Mouse (Mus musculus) kidney, adult 11 months (tissue): ENCODE results near the gene Hist1h4b.
"Not testable (repeated sequence)": the region's sequence is repeated elsewhere in the genome, so short reads cannot be mapped to it uniquely, and the experiment has no call there.

ENCODE experiments used
- DNase-seq: peaks from one replicate; pipeline ENCODE4 v3.0.0; 2022

Gene Hist1h4b

DNA sequence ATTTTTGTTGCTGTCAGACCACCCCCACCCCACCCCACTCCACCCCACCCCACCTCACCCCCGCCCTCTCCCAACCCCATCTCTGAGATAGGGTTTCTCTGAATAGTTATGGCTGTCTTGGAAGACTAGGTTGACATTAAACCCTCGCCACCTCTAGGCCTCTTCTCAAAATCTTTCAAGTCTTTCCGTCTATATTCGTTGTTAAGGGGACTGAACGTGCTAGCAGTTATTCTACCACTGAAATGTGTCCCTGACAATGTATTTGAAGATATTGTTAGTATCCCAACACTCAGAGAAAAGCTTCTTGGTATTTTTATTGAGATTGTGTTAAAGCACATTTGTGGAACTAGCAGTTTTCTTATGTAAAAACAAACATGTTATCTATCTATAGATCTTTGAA lies 15.9 kb upstream of the Hist1h4b start:
- DNase-seq, result no peak

GRCm38 (mm10) chr13:23742007-23742406 lies 14.8 kb upstream of the Hist1h4b start:
- no peak for DNase-seq

DNA sequence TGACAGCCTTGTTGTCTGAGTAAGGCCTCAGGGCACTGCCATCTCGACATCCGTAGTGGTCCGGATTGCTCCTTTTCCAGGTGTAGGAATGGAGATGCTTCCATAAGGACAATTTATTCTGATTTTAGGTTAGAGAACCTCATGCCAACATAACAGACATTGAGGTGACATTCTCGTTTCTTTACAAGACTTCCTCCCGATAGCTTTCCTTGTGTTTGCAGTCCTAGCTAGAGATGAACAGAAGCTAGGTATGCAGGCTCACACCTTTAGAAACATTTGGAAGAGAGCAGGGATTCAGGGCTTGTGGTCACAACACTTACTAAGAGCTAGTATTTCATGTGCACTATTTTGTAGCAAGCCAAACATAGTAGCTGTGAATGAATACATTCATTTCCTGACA lies 13.6 kb upstream of the Hist1h4b start:
- no peak for DNase-seq

DNA sequence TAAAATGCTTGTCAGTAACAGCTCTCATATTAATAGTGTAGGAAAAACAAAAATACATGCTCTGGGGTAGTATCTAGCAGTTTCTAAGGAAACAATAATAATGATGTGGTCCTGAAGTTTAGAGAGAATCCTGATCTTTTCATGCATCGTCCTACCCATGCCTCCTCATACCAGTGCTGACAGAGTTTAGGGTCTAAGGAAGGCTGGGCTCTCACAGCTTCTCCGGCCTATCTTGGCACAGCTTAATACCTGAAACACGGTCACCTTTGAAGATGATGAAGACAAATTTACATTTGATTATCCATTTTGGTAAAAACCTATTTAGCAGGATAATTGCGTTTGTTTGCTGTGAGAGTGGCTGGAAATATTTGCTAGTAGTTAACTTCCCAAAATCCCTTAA lies 12.8 kb upstream of the Hist1h4b start:
- no peak for DNase-seq

DNA sequence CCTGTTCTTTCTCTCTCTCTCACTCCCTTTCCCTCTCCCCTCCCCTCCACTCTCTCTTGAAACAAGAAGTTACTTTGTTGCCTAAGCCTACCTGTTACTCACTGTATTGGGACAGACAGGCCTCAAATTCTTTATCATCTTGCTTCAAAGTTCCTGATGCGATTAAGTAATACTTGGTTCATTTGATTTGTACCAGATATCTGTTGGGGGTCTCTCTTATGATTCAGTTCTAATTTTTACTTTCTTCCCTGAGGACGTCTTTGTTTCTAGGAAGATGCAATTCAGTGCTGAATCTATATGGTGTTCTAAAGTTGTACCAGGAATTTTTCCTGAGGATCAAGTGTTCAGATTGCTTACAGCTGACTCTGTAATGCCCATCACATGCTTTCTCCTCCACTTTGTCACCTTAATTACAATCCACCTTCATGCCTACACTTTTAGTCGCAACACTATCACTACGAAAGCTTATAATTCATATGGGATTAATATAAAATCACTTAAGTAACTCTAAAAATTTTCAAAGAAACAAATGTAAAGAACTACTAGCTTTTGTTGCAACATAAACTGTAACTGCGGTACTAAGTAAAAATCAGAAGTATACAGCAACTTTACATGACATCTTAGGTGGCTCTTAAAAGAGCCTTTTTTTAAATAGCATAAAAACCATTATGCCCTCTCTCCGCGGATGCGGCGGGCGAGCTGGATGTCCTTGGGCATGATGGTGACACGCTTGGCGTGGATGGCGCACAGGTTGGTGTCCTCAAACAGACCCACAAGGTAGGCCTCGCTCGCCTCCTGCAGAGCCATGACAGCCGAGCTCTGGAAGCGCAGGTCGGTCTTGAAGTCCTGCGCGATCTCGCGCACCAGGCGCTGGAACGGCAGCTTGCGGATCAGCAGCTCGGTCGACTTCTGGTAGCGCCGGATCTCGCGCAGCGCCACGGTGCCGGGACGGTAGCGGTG lies 12.1 kb upstream of the Hist1h4b start:
- DNase-seq, result no peak

GRCm38 (mm10) chr13:23745381-23746161 lies 11.2 kb upstream of the Hist1h4b start, which contains the start of gene Hist1h3c:
Gene Hist1h3c (minus strand): TSS chr13:23745602.
- peak; percentile 69 for DNase-seq

DNA sequence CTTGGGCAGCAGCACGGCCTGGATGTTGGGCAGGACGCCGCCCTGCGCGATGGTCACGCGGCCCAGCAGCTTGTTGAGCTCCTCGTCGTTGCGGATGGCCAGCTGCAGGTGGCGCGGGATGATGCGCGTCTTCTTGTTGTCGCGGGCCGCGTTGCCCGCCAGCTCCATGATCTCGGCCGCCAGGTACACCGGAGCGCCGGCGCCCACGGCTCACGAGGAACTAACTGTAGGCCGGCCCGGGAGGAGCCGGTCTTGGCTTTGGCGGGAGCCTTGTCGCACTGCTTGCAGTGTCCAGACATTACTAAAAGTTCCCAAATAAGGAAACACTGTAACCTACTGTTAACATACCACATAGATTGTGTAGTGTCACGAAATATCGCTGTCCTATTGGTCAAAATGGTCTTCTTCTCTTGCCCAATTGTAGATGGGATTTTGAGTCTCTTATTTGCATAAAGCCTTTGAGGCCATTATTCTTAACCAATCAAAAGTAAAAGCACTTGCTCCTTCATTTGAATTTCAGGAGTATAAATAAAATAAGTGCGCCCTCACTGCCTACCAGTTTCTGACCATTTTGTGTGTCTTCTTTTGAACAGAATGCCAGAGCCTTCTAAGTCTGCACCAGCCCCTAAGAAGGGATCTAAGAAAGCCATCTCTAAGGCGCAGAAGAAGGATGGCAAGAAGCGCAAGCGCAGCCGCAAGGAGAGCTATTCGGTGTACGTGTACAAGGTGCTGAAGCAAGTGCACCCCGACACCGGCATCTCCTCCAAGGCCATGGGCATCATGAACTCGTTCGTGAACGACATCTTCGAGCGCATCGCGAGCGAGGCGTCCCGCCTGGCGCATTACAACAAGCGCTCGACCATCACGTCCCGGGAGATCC lies 10.4 kb upstream of the Hist1h4b start, which contains the start of gene Hist1h2bb:
TSS of gene Hist1h2bb (plus strand) at position 534 of the 880 bp plus-strand sequence.
- peak; percentile 58 for DNase-seq

DNA sequence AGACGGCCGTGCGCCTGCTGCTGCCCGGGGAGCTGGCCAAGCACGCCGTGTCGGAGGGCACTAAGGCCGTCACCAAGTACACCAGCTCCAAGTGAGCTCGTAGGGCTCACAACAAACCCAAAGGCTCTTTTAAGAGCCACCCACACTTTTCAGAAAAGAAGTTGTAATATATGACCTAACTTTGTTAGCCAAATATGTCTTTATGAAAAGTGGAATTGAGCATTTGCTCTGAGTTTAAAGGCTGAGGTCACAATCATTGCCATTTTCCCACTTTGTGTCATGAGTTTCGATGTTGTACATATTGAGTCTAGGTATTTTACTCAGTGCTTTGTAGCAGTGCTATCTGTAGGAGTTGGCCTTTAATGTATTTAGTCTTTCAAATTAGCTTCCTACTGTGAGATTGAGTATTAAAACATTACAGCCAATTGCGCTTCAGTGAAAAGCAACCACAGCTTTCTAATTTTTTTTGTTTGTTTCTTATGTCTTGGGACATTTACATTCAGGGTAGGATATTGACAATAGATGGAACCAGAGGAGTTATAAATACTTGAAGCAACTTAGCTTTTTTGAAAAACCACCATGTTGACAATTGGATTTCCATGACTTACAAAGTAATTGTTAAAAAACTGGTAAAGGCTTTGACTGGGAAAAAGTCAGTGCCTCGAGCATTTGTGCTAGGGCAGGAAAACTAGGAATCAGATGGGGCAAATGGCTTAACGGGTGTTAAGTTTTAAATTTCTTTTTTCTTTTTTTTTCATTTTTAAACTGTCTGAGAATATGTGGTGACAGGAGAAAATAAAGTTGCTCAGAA lies 9.5 kb upstream of the Hist1h4b start:
- no peak for DNase-seq

DNA sequence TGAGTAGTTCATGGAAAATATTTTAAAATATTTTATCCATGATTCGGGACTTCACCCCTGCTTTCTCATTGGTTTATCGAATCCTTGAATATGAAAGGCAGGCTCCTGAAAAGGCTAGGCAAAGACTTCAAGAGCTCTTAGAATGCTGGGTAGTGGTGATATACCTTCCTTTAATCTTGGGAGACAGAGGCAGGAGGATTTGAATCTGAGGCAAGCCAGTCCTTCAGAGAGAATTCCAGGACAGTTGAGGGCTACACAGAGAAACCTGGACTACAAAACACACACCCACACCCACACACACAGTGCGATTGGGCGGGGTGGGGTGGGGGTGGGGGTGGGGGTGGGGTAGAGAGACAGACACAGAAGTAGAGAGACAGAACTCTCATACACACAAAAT lies 8.9 kb upstream of the Hist1h4b start:
- no peak for DNase-seq

GRCm38 (mm10) chr13:23749563-23750121 lies 7.2 kb upstream of the Hist1h4b start:
- DNase-seq, result no peak

DNA sequence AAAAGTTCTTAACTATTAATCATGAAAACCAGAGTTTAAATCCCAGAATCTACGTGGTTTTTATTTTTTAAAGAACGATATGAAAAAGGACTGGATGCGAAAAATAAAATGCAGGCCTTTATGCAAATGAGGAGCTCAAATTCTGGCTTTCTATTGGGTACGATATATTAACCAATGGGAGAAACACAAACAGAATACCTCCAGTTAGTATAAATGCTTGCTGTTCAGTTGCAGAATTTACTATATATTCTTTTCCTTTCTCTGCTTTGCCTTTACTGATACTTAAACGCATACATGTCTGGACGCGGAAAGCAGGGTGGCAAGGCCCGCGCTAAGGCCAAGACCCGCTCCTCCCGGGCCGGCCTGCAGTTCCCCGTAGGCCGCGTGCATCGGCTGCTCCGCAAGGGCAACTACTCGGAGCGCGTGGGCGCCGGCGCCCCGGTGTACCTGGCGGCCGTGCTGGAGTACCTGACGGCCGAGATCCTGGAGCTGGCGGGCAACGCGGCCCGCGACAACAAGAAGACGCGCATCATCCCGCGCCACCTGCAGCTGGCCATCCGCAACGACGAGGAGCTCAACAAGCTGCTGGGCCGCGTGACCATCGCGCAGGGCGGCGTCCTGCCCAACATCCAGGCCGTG lies 5.9 kb upstream of the Hist1h4b start, which contains the start of gene Hist1h2ab:
TSS of gene Hist1h2ab (plus strand) at position 288 of the 639 bp plus-strand sequence.
- DNase-seq, result not testable (repeated sequence)

- no peak for DNase-seq
Measured at GRCm38 (mm10) chr13:23751478-23751956, 5.3 kb upstream of the Hist1h4b start.

DNA sequence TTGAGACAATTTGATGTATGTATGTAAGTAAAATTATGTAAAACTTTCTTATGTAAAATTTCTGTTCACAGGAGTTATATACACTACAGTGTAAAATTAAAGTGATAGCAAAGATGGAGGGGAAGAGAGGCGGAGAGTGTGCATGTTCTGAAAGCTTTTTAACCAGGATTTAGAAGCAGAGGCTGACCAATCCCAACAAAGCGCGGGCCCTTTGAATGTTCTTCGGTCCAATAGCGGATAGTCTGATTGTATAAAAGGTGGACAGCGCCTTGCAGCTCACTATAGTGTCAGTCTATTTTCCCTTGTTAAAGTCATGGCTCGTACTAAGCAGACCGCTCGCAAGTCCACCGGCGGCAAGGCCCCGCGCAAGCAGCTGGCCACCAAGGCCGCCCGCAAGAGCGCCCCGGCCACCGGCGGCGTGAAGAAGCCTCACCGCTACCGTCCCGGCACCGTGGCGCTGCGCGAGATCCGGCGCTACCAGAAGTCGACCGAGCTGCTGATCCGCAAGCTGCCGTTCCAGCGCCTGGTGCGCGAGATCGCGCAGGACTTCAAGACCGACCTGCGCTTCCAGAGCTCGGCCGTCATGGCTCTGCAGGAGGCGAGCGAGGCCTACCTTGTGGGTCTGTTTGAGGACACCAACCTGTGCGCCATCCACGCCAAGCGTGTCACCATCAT lies 4.6 kb upstream of the Hist1h4b start, which contains the start of gene Hist1h3b:
TSS of gene Hist1h3b (plus strand) at position 201 of the 675 bp plus-strand sequence.
- peak; percentile 67 for DNase-seq

GRCm38 (mm10) chr13:23752742-23753172 lies 4.1 kb upstream of the Hist1h4b start:
- no peak for DNase-seq

DNA sequence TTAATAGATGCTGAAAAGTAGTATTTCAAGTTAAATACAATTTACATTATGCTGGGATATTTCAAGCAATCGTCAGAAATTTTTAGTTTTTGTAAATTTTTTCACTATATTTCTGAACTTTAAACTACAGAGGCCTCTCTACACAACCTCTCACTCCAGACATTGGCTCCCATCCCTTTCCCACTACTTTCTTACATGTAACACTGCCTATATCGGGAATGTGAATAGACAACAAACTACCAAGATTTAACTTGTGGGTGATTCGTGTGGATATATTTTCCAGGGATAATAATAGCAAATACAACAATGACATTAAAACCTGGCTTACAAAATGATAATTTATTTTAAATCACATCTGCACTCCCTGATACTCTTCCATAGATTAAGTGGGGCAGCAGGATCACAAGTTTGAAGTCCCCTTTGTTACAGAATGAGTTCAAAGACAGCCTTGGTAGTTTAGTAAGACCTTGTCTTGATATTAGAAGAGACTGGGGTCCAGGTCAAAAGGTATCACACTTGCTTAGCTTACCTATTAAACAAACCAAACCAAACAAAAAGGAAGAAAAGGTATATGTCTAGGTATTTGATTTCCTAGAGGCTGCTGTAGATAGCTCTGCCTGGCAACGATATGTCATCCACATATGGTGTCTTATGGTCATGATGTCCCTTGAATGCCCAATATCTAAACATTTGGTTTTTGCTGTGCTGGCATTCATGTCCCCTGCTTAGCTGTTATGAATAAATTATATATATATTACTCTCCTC lies 3.3 kb upstream of the Hist1h4b start:
- no peak for DNase-seq

DNA sequence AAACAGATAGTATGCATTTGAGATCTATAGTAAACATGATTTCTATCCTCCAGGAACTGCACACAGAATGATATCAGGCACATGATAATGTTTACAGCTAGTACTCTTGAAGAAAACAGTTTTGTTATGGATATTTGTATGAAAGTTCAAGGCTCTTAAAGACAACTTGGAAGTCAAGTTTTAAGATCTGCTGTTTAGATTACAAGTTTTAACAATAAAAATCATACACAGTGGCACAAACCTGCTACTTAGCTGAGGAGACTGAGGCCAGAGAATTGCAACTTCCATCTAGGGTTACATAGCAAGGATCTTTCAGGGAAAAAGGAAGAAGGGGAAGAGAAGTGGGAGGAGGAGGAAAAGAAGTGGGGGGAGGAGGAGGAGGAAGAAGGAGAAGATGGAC lies 1.8 kb upstream of the Hist1h4b start:
- no peak for DNase-seq

DNA sequence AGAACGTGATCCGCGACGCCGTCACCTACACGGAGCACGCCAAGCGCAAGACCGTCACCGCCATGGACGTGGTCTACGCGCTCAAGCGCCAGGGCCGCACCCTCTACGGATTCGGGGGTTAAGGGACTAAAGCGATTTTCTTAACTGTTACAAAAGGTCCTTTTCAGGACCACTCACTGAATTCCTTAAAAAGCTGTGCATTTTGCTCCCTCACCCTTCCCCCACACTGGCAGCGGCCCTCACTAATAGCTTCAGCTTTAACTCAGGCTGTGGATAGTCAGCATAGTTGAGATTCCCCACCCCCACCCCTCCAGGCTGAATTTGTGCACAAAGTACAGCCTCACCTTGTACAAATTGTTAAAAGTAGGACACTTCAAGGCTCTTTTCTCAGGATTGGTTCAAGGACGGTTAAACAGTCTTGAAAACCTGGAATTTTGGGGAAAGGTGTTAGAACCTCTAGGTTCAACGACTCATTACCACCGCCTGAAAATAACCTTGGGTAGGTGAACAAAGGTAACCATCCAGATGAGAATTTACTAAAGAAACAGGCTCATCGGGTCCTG lies 479 bp downstream of the Hist1h4b start:
- DNase-seq, result no peak

DNA sequence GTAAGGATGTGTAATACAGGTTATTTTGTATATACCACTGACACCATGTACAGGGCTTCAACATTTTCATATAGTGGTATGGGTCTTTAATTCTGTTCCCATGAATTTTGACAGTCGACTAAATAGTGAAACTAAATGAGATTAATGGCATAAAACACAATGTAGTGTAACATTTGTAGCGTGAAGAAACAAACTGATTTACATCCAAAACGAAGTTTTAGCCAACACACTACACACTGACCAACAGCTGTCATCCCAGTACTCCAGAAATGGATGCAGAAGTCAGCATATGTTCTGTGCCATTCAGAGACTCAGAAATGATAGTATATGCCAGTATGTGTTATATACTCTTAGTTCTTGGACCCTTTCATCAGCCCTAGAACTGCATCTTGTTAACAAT lies 1.1 kb downstream of the Hist1h4b start:
- no peak for DNase-seq
